Mouse (Mus musculus) limb, embryonic 14.5 days (tissue): ENCODE measurements around the gene Il25. TPM values are rescaled to one million over a fixed set of nuclear protein-coding genes. Genes with fewer than 3 reads are reported as not detected.
"Not testable (repeated sequence)": the region's sequence is repeated elsewhere in the genome, so short reads cannot be mapped to it uniquely, and the experiment has no call there.

Experiments
- ATAC-seq: fragments of 200-750 bp; cut with Nextera tagmentation; 2 replicates; pipeline ENCODE4 v1.8.0; 2017; ENCODE audit warnings: low read depth, moderate number of reproducible peaks, moderate TSS enrichment; ENCODE audit not compliant: low FRiP score
- DNase-seq: peaks from one replicate; pipeline ENCODE4 v3.0.0-alpha.2; 2015; ENCODE audit warnings: low spot score
- H3K27ac ChIP-seq: fragments of 300-500 bp; sonication (generic); replicated peaks from 2 replicates; pipeline ENCODE4 v1.5.1; 2014; ENCODE audit warnings: low read depth, mild to moderate bottlenecking, low read length, moderate library complexity, mixed read lengths
- H3K27me3 ChIP-seq: fragments of 300-500 bp; sonication (generic); 2 replicates; pipeline ENCODE4 v1.6.1; 2014; ENCODE audit warnings: low read length, mixed read lengths; ENCODE audit not compliant: control insufficient read depth, insufficient read depth
- H3K36me3 ChIP-seq: fragments of 300-500 bp; sonication (generic); 2 replicates; pipeline ENCODE4 v1.6.1; 2014; ENCODE audit warnings: mild to moderate bottlenecking, low read length, moderate library complexity, mixed read lengths; ENCODE audit not compliant: control insufficient read depth, insufficient read depth
- H3K4me1 ChIP-seq: fragments of 300-500 bp; sonication (generic); 2 replicates; pipeline ENCODE4 v1.6.1; 2014; ENCODE audit warnings: antibody characterized with exemption, low read length, mixed read lengths; ENCODE audit not compliant: control insufficient read depth, insufficient read depth
- H3K4me2 ChIP-seq: fragments of 300-500 bp; sonication (generic); replicated peaks from 2 replicates; pipeline ENCODE4 v1.6.1; 2014; ENCODE audit warnings: low read depth, mild to moderate bottlenecking, low read length, moderate library complexity; ENCODE audit not compliant: severe bottlenecking
- H3K4me3 ChIP-seq: fragments of 300-500 bp; sonication (generic); replicated peaks from 2 replicates; pipeline ENCODE4 v1.5.1; 2014; ENCODE audit warnings: low read length
- H3K9ac ChIP-seq: fragments of 300-500 bp; sonication (generic); 2 replicates; pipeline ENCODE4 v1.6.1; 2014; ENCODE audit warnings: mild to moderate bottlenecking, low read depth, low read length, moderate library complexity; ENCODE audit not compliant: severe bottlenecking
- H3K9me3 ChIP-seq: fragments of 300-500 bp; sonication (generic); 2 replicates; pipeline ENCODE4 v1.6.1; 2016; ENCODE audit warnings: low read length; ENCODE audit not compliant: control insufficient read depth
- POLR2A ChIP-seq: fragments of 200-500 bp; IDR thresholded peaks from 2 replicates; pipeline ENCODE4 v1.8.0; 2012; ENCODE audit warnings: inconsistent platforms, mild to moderate bottlenecking, moderate library complexity, borderline replicate concordance; ENCODE audit not compliant: insufficient read depth, insufficient read length; ENCODE audit errors: extremely low read depth
- WGBS: fragments of 180-500 bp; shearing (Covaris S2); extraction: QIAGEN DNeasy Blood & Tissue Kit; methylation state at CpG from one replicate; pipeline ENCODE4 v1.1.7; 2014; 5-methylcytosine and 5-hydroxymethylcytosine counted together
- polyA plus RNA-seq, 2 experiments: library from polyadenylated mRNA; depleted of rRNA in 1 of 2; stranded (reverse) in 1 of 2; unstranded in 1 of 2; fragments of >200 nt; fragmentation: Nextera tagmentation in 1 of 2; extraction: Ambion mirVana in 1 of 2; gene quantifications; 2 replicates each; pipeline versions ENCODE4 v1.2.1 to v1.2.3; 2012 to 2014

The Il25 gene
- polyA plus RNA-seq, 2 experiments = 0.31 TPM; not detected in 1

- Histone ChIP-seq H3K4me3 (no peak overlapping the region), H3K4me2 (no peak overlapping the region), H3K27me3 (no peaks in the 10 kb centered on the region), H3K4me1 (no peaks in the 10 kb centered on the region), H3K27ac (no peak overlapping the region), H3K9ac (no peak overlapping the region), H3K9me3 (no peaks in the 10 kb centered on the region), H3K36me3 (no peaks in the 10 kb centered on the region)
- TF ChIP-seq POLR2A = no peak
- WGBS = 90% methylated on average over 3 of the region's 3 CpGs
- DNase-seq (no peak), ATAC-seq (no peak)
These were observed 26.7 kb downstream of the Il25 start for GRCm38 (mm10) chr14:54959197-54959596.

DNA sequence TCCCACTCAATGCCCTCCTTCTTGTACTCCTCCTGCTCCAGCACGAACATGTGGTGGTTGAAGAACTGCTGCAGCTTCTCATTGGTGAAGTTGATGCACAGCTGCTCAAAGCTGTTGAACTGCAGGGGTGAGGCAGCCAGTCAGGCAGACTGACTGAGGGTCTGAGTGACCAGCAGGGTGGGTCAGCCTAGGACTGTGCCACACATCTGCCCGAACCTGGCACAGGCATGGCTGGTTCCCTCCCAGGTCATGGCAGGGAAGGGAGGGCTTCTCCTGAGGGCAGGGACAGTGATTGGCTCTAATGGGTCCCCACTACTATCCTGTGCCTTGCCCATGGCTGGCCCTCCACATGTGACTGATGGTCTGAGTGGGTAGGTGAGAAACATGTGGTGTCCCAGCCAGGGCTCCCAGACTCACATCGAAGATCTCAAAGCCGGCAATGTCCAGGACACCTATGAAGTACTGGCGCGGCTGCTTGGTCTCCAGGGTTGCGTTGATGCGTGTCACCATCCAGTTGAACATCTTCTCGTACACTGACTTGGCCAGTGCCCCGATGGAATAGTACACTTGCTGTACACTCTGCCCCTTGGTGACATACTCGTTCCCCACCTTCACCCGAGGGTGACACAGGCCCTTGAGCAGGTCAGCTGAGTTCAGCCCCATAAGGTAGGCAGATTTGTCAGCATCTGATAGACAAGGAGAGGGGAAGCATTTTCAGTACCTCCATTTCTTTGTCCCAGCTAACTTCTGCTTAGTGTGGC lies 27.5 kb downstream of the Il25 start:
- H3K27ac ChIP-seq, H3K9me3 ChIP-seq, H3K4me3 ChIP-seq, H3K27me3 ChIP-seq, H3K4me2 ChIP-seq, DNase-seq, H3K9ac ChIP-seq, ATAC-seq, H3K4me1 ChIP-seq, H3K36me3 ChIP-seq: not testable (repeated sequence)
- WGBS = 90% methylated on average over 11 of the region's 12 CpGs

- Histone ChIP-seq H3K9ac (no peak overlapping the region), H3K27me3 (no peaks in the 10 kb centered on the region), H3K4me3 (no peak overlapping the region), H3K27ac (no peak overlapping the region), H3K36me3 (no peaks in the 10 kb centered on the region), H3K9me3 (no peaks in the 10 kb centered on the region), H3K4me1 (no peaks in the 10 kb centered on the region), H3K4me2 (no peak overlapping the region)
- ATAC-seq (no peak), DNase-seq (no peak)
- 65% methylated on average over 10 of the region's 10 CpGs for WGBS
- no peak for TF ChIP-seq POLR2A
These were observed 28.3 kb downstream of the Il25 start for GRCm38 (mm10) chr14:54960769-54961168.

GRCm38 (mm10) chr14:54961487-54961886 lies 29.0 kb downstream of the Il25 start:
- H3K9ac ChIP-seq = no peak overlapping the region
- no peak overlapping the region for H3K27ac ChIP-seq
- H3K27me3 ChIP-seq = no peaks in the 10 kb centered on the region
- DNase-seq (no peak), ATAC-seq (no peak)
- H3K36me3 ChIP-seq = no peaks in the 10 kb centered on the region
- H3K4me3 ChIP-seq = no peak overlapping the region
- H3K4me2 ChIP-seq = no peak overlapping the region
- 71% methylated on average over 5 of the region's 5 CpGs for WGBS
- no peak for TF ChIP-seq POLR2A
- no peaks in the 10 kb centered on the region for H3K4me1 ChIP-seq
- H3K9me3 ChIP-seq = no peaks in the 10 kb centered on the region

DNA sequence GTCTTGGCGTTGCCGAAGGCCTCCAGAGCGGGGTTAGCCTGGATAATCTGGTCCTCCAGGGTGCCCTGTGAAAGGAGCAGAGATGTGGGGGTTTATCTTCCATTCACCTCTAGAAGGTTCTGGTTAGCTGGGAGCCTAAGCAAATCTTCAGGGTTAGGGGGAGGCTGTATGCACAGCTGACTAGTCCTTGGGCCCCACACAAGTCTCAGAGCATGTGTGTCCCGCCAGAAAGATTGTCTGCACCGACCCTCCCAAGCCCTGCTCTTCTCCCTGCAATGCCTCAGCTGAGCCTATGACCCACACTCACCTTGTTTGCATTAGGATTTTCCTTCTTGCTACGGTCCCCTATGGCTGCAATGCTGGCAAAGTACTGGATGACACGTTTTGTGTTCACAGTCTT lies 30.2 kb downstream of the Il25 start:
- Histone ChIP-seq H3K27ac (no peak overlapping the region), H3K4me3 (no peak overlapping the region), H3K9me3 (no peaks in the 10 kb centered on the region), H3K9ac (no peak overlapping the region), H3K4me2 (no peak overlapping the region), H3K27me3 (no peaks in the 10 kb centered on the region), H3K36me3 (no peaks in the 10 kb centered on the region), H3K4me1 (no peaks in the 10 kb centered on the region)
- WGBS = 80% methylated on average over 7 of the region's 7 CpGs
- ATAC-seq = no peak
- TF ChIP-seq POLR2A = no peak
- DNase-seq = no peak

DNA sequence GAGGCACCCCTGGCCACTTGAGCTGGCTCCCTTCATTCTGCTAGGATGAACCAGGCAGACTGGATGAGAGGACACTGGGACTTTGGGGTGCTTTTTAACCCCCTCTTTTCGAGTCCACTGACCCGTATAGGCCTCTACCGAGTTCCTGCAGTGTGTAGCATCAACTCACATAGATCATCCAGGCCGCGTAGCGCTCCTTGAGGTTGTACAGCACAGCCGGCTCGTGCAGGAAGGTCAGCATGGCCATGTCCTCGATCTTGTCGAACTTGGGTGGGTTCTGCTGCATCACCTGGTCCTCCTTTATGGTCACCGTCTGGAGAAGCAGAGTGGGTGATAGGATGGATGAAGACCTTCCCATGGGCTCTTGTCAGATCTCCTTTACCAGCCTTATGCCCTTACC lies 31.2 kb downstream of the Il25 start:
- no peak overlapping the region for H3K9ac ChIP-seq
- no peak overlapping the region for H3K27ac ChIP-seq
- WGBS = 89% methylated on average over 11 of the region's 11 CpGs
- no peak overlapping the region for H3K4me2 ChIP-seq
- no peaks in the 10 kb centered on the region for H3K4me1 ChIP-seq
- H3K27me3 ChIP-seq = no peaks in the 10 kb centered on the region
- H3K36me3 ChIP-seq = no peaks in the 10 kb centered on the region
- TF ChIP-seq POLR2A = no peak
- H3K4me3 ChIP-seq = no peak overlapping the region
- DNase-seq (no peak), ATAC-seq (no peak)
- H3K9me3 ChIP-seq = no peaks in the 10 kb centered on the region
